Mouse (Mus musculus): Measurements from ENCODE around the gene Fam131b.

Fam131b gene

DNA sequence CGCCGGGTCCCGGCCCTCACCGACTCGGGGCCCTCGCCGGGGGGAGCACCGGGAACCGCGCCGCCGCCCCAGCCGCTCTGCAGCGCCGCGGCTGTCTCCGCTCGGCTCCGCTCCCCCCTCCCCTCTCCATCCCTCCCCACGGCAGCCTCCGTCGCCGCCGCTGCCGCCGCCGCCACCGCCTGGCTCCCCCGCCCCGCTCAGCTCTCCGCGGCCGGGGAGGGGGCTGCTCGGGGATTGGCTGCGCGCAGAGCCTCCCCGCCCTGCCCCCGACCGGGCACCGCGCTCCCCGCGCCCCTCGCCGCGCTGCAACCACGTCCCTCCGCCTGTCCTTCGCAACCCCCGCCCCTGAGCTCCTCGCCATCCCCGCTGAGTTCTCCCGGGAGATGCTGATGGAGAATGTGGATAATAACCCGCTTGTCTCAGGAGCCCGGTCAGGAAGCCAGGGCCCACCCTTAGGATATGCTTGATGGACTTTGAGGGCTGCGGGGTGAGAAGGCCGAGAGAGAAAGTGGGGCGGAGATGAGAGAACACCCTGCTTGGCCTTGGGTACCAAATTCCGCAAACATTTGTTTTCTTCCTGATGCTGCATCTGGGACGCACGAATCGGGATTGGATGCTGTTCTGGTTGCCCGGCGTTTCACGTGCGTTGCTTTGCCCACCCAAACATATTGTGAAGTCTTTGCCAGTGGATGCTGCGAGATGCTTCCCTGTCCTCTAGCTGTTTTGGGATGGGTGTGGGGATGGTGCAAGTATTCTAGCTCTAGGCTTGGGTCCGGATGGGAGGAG, at the start of gene Fam131b:
Gene Fam131b, minus strand, starts transcription at position 162 of the 786 bp plus-strand sequence.
- peak; percentile 38 for DNase-seq (ENCODE audit: low spot score)

GRCm38 (mm10) chr6:42373669-42374430, 49.4 kb upstream of the Fam131b start:
- no peak for DNase-seq (ENCODE audit: low spot score)

DNA sequence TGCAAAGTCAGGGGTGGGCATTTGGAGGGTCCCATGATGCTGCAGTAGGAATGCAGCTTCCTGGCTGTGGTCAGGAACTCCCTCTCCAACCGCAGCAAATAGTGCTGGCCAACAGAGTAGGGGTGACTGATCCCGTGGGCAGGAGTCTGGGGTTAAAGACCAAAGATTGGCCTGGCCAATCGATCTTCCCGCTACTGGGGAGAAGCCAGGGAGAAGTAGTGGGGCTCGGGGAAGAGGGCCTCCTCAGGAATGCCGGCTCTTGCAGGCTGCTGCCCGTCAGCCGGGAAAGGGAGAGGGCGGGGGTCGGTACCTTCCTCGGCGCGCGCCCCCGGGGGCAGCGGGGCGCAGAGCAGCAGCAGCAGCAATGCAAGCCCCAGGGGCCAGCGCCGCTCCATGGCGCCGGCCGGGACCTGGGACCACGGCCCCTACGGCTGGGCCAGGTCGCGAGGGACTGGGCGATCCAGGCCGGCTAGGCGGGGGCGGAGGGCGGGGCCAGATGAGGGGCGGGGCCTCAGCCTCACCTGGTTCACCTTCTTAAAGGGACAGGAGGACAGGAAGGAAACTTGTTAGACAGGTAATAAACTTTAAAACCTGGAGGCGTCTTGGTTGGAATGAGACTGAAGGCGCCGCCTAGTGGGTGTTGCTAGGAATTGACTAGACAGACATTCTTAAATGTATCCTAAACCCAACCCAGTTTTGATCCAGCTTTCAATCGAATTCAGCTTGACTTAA, 48.5 kb upstream of the Fam131b start, which contains the start of gene Epha1:
Gene Epha1, minus strand, starts transcription at position 453 of the 732 bp plus-strand sequence.
- DNase-seq (ENCODE audit: low spot score): peak; percentile 86

- DNase-seq (ENCODE audit: low spot score): no peak
Measured at GRCm38 (mm10) chr6:42372421-42372815, 48.0 kb upstream of the Fam131b start.

DNA sequence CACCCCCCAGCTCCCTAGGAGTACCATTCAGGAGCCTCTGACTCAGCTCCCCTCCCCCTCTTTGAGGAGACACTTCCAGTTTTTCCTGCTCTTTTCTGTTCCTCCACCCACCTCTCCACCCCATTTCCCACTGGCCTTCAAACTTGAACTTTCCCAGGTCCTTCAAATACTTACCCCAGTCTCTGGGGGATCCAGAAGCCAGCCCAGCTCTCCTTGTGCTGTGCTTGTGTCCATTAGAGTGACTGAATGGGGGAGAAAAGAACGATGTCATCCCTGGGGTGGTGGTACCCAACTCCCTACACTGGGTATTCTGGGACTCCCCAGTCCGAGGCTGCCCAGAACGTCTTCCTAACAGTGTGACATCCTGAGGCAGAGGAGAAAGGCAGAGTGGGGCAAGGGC, 47.6 kb upstream of the Fam131b start:
- no peak for DNase-seq (ENCODE audit: low spot score)

DNA sequence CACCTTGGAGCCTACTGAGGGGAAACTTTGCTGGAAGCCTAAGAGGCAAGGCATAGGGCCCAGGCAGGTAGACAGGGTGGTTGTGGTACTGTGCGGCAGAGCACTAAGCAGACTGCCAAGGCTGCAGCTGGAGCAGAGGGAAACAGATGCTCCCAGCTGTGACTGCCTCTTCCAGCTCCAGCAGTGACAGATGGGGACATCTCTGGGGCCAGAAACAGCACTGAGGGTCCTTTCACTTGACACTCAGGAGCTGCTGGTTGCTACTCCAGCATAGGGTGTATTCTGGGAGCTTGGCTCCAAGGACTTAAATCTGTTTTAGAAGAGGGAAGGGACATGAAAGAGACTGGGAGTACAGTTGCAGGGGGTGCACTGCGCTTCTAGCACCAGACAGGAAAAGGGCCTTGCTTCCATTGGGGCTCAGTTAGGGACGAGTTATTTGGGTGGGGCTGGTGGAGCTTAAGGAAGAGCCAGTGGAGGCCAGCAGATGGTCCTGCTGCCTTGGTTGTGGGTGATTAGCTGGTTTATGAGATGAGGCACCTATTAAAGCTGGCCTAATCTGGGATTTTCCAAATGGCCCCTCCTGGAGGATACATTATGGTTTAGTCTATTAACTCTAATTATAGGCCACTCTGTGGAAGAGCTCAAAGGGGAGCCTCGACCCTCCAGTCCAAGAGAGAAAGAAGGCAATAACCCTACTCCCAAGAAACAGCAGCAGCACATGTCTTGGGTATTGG, 46.4 kb upstream of the Fam131b start:
- no peak for DNase-seq (ENCODE audit: low spot score)

DNA sequence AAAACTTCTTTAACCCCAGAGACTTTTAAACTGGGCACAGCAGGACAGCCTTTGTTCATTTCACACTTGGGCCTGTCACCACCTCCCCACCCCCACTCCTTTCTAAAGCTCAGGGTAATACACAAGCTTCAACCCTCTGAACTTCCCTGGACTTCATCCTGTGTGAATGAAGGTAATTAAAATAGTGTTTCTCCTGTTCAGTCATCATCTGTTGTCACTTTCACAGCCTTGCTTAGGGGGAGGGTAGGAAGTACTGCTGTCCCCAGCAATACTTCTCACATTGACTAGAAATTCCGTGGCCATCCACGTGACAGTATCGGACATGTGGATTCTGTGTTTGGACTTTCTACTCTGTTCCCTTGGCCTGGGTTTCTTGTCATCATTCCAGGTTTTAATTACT, 45.4 kb upstream of the Fam131b start:
- DNase-seq (ENCODE audit: low spot score): no peak

- DNase-seq (ENCODE audit: low spot score): no peak
Measured at GRCm38 (mm10) chr6:42365215-42365614, 40.8 kb upstream of the Fam131b start.

- no peak for DNase-seq (ENCODE audit: low spot score)
Measured at GRCm38 (mm10) chr6:42364607-42365006, 40.2 kb upstream of the Fam131b start.

DNA sequence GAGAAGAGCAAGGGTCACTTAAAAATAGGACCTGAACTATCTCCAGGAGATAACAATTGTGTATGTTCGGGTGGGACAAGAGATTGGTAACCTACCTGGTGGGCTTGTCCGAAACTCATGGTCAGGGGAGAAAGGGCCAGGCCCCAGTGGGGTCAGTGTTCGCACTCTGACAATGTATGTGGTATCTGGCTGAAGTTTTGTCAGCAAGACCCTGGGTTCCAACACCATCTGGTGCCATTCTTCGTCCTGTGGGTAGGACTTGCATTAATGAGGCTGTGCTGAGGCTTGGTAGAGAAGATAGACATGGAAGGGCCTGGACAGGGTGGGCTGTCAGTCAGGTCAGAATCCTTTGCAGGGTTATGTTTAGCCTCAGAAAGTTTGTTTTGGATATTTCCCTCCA, 39.6 kb upstream of the Fam131b start:
- no peak for DNase-seq (ENCODE audit: low spot score)

DNA sequence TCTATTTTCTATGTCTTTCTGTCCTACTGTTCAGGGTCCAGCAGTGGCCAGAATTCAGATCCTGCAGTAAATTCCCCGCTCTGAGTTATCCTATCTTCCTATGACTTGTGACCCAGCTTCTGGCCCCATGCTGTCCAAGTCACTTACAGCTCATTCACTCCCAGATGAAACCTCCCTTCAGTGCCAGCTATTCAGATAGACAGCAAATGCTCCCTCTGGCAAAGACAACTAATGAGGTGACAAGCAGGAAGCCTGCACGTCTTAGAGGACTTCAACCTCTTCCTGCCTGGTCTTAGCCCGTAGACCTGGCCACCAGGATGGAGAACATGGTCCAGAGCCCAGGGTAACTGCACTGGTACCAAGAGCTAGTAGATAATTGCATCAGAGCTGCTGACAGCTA, 38.5 kb upstream of the Fam131b start:
- DNase-seq (ENCODE audit: low spot score): no peak

DNA sequence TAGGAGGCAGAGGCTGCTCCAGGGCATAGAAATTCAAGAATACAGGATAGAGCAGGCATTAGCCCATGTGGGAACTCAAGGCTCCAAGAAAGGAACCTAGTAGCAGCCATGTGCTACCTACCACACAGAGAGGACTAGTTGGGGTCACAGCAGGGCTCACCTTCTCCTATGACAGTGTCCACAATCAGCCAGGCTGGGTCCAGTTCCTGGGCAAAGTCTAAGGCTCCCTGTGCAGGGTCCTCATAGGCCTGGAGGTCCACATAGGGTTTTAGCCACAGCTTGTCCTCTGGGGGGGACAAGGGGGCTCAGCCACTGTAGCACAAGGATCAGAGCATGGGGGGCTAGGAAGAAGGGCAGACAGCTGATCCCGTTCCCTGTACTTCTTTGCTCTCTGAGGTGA, 38.1 kb upstream of the Fam131b start:
- no peak for DNase-seq (ENCODE audit: low spot score)

DNA sequence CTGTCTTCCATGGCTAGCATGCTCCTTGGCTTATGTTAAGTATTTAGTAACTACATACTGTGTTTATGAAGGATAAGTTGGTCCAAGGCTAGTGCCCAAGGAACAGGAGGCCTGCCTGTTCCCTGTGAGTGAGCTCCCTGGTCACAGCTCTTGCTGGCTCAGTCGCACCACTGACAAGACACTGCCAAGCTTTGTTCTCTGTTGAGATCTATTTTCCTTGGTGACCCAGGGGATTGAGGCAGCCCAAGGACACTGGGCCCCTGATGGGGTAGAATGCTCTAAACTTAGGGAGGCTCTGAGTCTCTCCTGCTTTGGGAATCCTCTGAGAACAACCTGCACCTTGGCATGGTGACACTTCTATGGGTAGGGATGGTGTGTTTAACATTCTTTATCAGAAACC, 37.6 kb upstream of the Fam131b start:
- DNase-seq (ENCODE audit: low spot score): no peak

- DNase-seq (ENCODE audit: low spot score): no peak
Measured at GRCm38 (mm10) chr6:42361041-42361895, 36.8 kb upstream of the Fam131b start.

DNA sequence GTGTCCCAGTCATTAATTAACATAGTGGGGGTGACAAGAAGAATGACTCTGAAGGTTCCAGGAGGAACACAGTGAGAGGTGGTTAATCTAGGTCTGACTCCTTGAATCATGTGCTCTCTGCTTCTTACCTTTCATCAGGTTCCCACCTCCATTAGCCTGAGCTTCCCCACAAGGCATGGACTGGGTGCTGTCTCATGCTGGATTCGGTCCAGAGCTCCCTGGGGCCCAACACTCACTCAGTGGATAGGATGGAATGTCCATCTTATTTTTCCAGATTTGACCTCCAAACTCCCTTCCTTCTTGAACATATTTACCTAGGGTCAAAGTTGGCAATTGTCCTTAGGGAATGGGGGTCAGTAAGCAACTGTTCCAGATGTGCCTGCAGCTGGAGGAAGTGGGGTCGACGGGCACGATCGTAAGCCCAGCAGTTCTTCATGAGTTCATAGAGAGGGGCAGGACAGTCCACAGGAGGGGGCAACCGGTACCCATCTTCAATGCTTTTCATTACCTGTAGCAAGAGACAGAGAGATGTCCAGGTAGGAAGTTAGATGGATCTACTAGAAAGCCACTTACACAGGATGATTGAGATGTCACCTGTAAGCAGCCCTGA, 35.9 kb upstream of the Fam131b start:
- DNase-seq (ENCODE audit: low spot score): no peak

- DNase-seq (ENCODE audit: low spot score): no peak
Measured at GRCm38 (mm10) chr6:42359364-42360147, 35.1 kb upstream of the Fam131b start.

DNA sequence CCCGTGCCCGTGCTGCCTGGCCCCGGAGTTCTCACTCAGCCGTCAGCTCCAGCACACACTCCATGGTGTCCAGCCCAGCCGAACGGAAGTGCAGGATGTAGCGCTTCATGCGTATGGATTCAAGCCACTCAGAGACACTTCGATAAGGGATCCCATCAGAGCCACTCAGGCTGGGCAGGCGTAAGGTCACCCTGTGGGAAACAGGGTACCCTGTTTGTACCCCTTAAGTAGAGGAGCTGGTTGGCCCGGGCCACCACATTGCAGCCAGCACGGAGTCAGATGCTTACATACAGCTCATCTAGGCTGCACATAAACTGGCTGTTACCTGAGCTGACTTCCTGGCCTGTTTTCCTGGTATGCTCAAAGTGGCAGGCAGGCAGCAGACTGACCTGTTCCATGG, 34.5 kb upstream of the Fam131b start:
- no peak for DNase-seq (ENCODE audit: low spot score)

DNA sequence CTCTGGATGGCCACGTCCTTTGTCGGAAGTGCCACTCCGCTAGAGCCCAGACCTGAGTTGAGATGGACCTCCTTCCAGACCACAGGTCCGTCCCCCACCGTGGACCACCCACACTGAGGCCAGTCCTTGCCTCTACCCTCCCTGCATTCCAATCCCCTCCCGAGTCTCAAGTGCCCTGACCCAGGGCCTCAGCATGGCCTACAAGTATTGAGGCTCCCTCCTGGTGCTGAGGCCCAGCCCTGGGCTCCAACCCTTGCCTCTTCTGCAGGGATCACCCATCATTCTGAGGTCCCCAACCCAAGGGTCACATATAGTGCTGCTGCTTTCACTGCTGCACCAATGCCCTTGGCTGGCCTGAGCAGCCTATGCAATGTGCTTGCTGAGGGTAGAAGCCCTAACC, 33.5 kb upstream of the Fam131b start:
- no peak for DNase-seq (ENCODE audit: low spot score)

DNA sequence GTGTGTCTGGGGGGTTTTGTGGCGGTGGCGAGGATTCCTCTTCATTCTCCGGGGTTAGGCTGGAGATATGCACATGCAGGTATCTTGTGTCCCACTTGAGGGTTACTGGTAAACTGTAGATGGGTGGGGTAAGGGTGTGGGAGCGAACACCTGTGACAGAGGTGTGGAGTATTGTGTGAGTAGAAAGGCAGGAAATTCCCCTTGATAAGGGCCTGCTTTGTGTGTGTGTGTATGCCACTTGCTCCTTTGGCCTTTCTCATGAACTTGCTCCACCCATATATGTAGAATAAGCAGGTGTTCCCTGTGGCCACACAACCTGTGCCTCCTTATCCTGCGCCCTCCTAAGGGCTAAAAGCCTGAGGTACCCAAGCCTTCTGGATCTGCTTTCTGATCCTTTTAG, 32.5 kb upstream of the Fam131b start:
- no peak for DNase-seq (ENCODE audit: low spot score)
